Mouse (Mus musculus): ENCODE measurements around the gene Nfkbie. TPM values are rescaled to one million over a fixed set of nuclear protein-coding genes. Genes with fewer than 3 reads are reported as not detected.
A peak's percentile ranks its signal among the peaks of the same experiment; 100 is the strongest.

Nfkbie gene
- polyA plus RNA-seq, 1 experiment from 2014 or later = 5.3 TPM

GRCm38 (mm10) chr17:45596631-45597396 lies 41.3 kb downstream of the Nfkbie start:
- Histone ChIP-seq H3K9ac (no peak overlapping the region; the same call in 1 of the 2 replicates), H3K27ac (replicated peaks) (peak overlapping the region; percentile 64), H3K36me3 (no peaks in the 10 kb centered on the region), H3K4me1 (replicated peaks) (peaks cover 72% of the 10 kb centered on the region), H3K27me3 (peaks cover 40% of the 10 kb centered on the region), H3K9me3 (no peaks in the 10 kb centered on the region), H3K4me3 (no peak overlapping the region), H3K4me2 (peak overlapping the region; percentile 80; the same call in 1 of the 2 replicates)
- ATAC-seq (ENCODE audit: low read depth) = peak; percentile 36; the same call in 1 of the 2 replicates
- WGBS = 27% methylated on average over 11 of the region's 11 CpGs

GRCm38 (mm10) chr17:45597787-45598186 lies 42.3 kb downstream of the Nfkbie start:
- no peak for ATAC-seq (ENCODE audit: low read depth)
- no peak overlapping the region for H3K4me2 ChIP-seq
- no peak overlapping the region for H3K4me3 ChIP-seq
- H3K4me1 ChIP-seq (replicated peaks) = peaks cover 68% of the 10 kb centered on the region
- no peak overlapping the region for H3K9ac ChIP-seq
- peaks cover 46% of the 10 kb centered on the region for H3K27me3 ChIP-seq
- no peaks in the 10 kb centered on the region for H3K9me3 ChIP-seq
- no peaks in the 10 kb centered on the region for H3K36me3 ChIP-seq
- WGBS = 35% methylated on average over 3 of the region's 3 CpGs
- H3K27ac ChIP-seq (replicated peaks) = peak overlapping the region; percentile 28

- Histone ChIP-seq H3K4me1 (replicated peaks) (peaks cover 62% of the 10 kb centered on the region), H3K4me3 (no peak overlapping the region), H3K4me2 (no peak overlapping the region), H3K9me3 (no peaks in the 10 kb centered on the region), H3K27me3 (peaks cover 42% of the 10 kb centered on the region), H3K9ac (no peak overlapping the region), H3K27ac (replicated peaks) (peak overlapping the region; percentile 28; the same call in 1 of the 2 replicates), H3K36me3 (no peaks in the 10 kb centered on the region)
- WGBS = 81% methylated on average over 2 of the region's 2 CpGs
- no peak for ATAC-seq (ENCODE audit: low read depth)
Measured at GRCm38 (mm10) chr17:45598376-45598775, 42.9 kb downstream of the Nfkbie start.

- H3K9ac ChIP-seq = 0 out of 2 replicates have a peak overlapping the region, but pooled peaks have one; percentile 56
- H3K4me2 ChIP-seq = peak overlapping the region; percentile 53
- no peaks in the 10 kb centered on the region for H3K9me3 ChIP-seq
- H3K27ac ChIP-seq (replicated peaks) = no peak overlapping the region
- peaks cover 37% of the 10 kb centered on the region for H3K27me3 ChIP-seq
- no peak overlapping the region for H3K4me3 ChIP-seq
- ATAC-seq (ENCODE audit: low read depth) = no peak
- peaks cover 57% of the 10 kb centered on the region for H3K4me1 ChIP-seq (replicated peaks)
- no peaks in the 10 kb centered on the region for H3K36me3 ChIP-seq
- WGBS = 46% methylated on average over 3 of the region's 3 CpGs
Measured at GRCm38 (mm10) chr17:45598891-45599290, 43.4 kb downstream of the Nfkbie start.

GRCm38 (mm10) chr17:45599446-45600242 lies 44.1 kb downstream of the Nfkbie start, which contains the start of gene Slc29a1:
Slc29a1 (minus strand) TSS chr17:45599606.
- Histone ChIP-seq H3K4me2 (peak within 1 kb of the TSS; percentile 53), H3K9ac (peak within 1 kb of the TSS; percentile 56)
- ATAC-seq (ENCODE audit: low read depth) = no peak

GRCm38 (mm10) chr17:45600267-45600666 lies 44.8 kb downstream of the Nfkbie start:
- 69% methylated on average over 8 of the region's 8 CpGs for WGBS

More at GRCm38 (mm10) chr17:45599446-45600242, 44.1 kb downstream of the Nfkbie start, which contains the start of gene Slc29a1:
- Histone ChIP-seq H3K36me3 (no peaks in the 10 kb centered on the region), H3K27ac (replicated peaks) (no peak within 1 kb of the TSS), H3K27me3 (peaks cover 30% of the 10 kb centered on the region), H3K9me3 (no peaks in the 10 kb centered on the region), H3K4me3 (peak within 1 kb of the TSS; percentile 26), H3K4me1 (replicated peaks) (peaks cover 50% of the 10 kb centered on the region)
- 18% methylated on average over 32 of the region's 32 CpGs for WGBS

GRCm38 (mm10) chr17:45601325-45601724 lies 45.8 kb downstream of the Nfkbie start:
- no peak for ATAC-seq (ENCODE audit: low read depth)
- Histone ChIP-seq H3K36me3 (no peaks in the 10 kb centered on the region), H3K27ac (replicated peaks) (no peak overlapping the region), H3K4me1 (replicated peaks) (peaks cover 33% of the 10 kb centered on the region), H3K4me2 (no peak overlapping the region), H3K9ac (no peak overlapping the region), H3K9me3 (no peaks in the 10 kb centered on the region), H3K4me3 (no peak overlapping the region), H3K27me3 (peaks cover 28% of the 10 kb centered on the region)
- 15% methylated on average over 22 of the region's 22 CpGs for WGBS

More at GRCm38 (mm10) chr17:45600267-45600666, 44.8 kb downstream of the Nfkbie start:
- no peak overlapping the region for H3K27ac ChIP-seq (replicated peaks)
- H3K4me2 ChIP-seq = no peak overlapping the region
- H3K27me3 ChIP-seq = peaks cover 28% of the 10 kb centered on the region
- no peaks in the 10 kb centered on the region for H3K36me3 ChIP-seq
- no peaks in the 10 kb centered on the region for H3K9me3 ChIP-seq
- H3K4me3 ChIP-seq = no peak overlapping the region
- H3K4me1 ChIP-seq (replicated peaks) = peaks cover 43% of the 10 kb centered on the region
- H3K9ac ChIP-seq = no peak overlapping the region
- ATAC-seq (ENCODE audit: low read depth) = no peak

GRCm38 (mm10) chr17:45601877-45602304 lies 46.4 kb downstream of the Nfkbie start, which contains the start of gene Mymx:
Mymx (minus strand) TSS chr17:45602102.
- Histone ChIP-seq H3K36me3 (no peaks in the 10 kb centered on the region), H3K27me3 (peaks cover 28% of the 10 kb centered on the region), H3K9me3 (no peaks in the 10 kb centered on the region), H3K27ac (replicated peaks) (no peak within 1 kb of the TSS), H3K4me2 (no peak within 1 kb of the TSS), H3K4me3 (no peak within 1 kb of the TSS), H3K4me1 (replicated peaks) (peaks cover 27% of the 10 kb centered on the region), H3K9ac (no peak within 1 kb of the TSS)
- no peak for ATAC-seq (ENCODE audit: low read depth)
- 36% methylated on average over 6 of the region's 6 CpGs for WGBS

GRCm38 (mm10) chr17:45602984-45603383 lies 47.5 kb downstream of the Nfkbie start:
- no peak for ATAC-seq (ENCODE audit: low read depth)
- peaks cover 28% of the 10 kb centered on the region for H3K27me3 ChIP-seq
- no peak overlapping the region for H3K4me3 ChIP-seq
- no peak overlapping the region for H3K9ac ChIP-seq
- no peak overlapping the region for H3K4me2 ChIP-seq
- peaks cover 23% of the 10 kb centered on the region for H3K4me1 ChIP-seq (replicated peaks)
- H3K9me3 ChIP-seq = no peaks in the 10 kb centered on the region
- WGBS = 77% methylated on average over 3 of the region's 3 CpGs
- no peak overlapping the region for H3K27ac ChIP-seq (replicated peaks)
- H3K36me3 ChIP-seq = no peaks in the 10 kb centered on the region

GRCm38 (mm10) chr17:45606992-45607879 lies 51.7 kb downstream of the Nfkbie start:
- Histone ChIP-seq H3K9me3 (no peaks in the 10 kb centered on the region), H3K4me1 (replicated peaks) (peaks cover under 1% of the 10 kb centered on the region; the same call in 1 of the 2 replicates), H3K4me2 (no peak overlapping the region), H3K36me3 (no peaks in the 10 kb centered on the region), H3K4me3 (no peak overlapping the region), H3K9ac (no peak overlapping the region), H3K27ac (replicated peaks) (no peak overlapping the region), H3K27me3 (peaks cover 2% of the 10 kb centered on the region; the same call in 1 of the 2 replicates)
- 72% methylated on average over 15 of the region's 15 CpGs for WGBS
- ATAC-seq (ENCODE audit: low read depth) = no peak

- Histone ChIP-seq H3K27me3 (no peaks in the 10 kb centered on the region), H3K36me3 (no peaks in the 10 kb centered on the region), H3K4me2 (no peak overlapping the region), H3K9ac (no peak overlapping the region), H3K27ac (replicated peaks) (no peak overlapping the region), H3K4me1 (replicated peaks) (no peaks in the 10 kb centered on the region), H3K4me3 (no peak overlapping the region), H3K9me3 (no peaks in the 10 kb centered on the region)
- ATAC-seq (ENCODE audit: low read depth) = no peak
- 91% methylated on average over 4 of the region's 4 CpGs for WGBS
Measured at GRCm38 (mm10) chr17:45608396-45608795, 52.9 kb downstream of the Nfkbie start.

All from neural tube, embryonic 13.5 days (tissue).